Mouse (Mus musculus) cerebellum, adult 8-10 months (tissue): ENCODE measurements at regions not wholly inside any gene's neighbourhood (a gene's known extent, or its start where the extent isn't known, plus 50 kb on each side); places are given as distances from the start of the nearest gene placed in this dataset.

Source experiments
- DNase-seq: peaks from one replicate; pipeline ENCODE4 v3.0.0; 2022

DNA sequence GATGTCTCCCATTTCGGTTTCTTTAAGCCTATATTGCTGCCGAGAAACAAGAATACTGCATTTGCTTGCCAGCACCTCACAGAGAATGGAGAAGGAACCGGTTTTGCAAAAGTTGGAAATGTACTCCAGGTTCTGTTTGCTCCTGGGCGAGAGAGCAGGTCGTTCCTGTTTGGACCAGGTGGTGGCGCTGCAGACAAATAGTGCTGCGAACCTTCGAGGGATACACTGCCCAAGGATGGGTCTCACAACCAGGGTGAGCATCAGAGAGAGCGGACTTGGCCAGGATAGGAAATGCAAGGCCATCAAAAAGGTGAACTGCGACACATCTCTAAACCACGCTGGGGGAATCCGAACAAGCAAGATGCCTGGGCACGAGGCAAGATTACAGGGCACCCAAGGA is 54.0 kb upstream of the Ets2 start:
- peak; percentile 77 for DNase-seq

DNA sequence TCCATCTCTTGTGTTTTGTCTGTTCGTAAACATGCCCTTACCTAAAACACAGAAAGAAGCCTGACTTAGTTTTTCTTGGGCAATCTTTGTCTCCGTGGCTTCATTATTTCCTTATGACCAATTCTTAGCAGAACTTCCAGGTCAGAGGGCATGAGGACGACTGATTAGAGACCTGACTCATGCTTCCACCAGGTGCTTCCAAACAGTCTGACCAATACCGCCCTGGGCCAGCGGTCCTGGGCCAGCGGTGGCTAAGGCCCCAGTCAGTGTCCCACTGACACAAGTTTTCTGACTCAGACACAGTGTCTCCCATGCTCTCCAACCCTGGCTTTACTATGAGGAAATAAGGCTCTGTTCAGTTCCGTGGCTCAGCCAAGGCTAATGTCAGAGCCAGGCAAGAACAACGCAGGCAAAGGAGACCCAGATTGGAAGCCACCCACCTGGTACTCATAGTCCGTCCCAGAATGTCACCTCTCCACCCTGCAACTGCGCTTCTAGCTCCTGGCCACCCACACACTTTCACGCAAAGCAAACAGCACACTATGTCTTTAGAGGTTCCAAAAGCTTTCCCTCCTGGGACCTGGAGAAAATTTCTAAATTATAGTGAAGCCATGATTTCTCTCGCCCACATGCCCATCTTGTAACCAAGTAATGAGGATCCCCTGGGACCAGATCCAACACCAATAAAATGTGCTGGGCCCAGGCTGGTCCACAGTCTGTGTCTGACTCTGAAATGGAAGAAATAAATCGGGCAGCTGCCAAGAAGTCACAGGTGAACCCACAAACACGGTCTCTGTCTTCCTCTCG is 56.6 kb upstream of the Erg start:
- DNase-seq, result no peak

DNA sequence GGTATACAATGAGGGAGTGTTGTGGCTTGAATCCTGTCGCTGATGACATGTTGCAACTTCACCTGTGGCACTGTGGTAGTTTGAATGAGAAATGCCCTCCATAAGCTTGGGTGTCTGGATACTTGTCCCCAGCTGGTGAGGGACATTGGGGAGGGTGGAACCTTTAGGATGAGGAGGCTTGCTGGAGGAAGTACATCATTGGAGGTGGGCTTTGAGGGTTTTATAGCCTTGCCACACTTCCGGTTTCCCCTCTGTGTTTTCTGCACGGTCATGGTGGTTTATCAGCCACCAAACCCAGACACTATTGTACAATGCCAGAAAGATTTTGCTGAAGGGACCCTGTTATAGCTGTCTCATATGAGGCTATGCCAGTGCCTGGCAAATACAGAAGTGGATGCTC is 54.3 kb upstream of the Erg start:
- DNase-seq, result no peak

DNA sequence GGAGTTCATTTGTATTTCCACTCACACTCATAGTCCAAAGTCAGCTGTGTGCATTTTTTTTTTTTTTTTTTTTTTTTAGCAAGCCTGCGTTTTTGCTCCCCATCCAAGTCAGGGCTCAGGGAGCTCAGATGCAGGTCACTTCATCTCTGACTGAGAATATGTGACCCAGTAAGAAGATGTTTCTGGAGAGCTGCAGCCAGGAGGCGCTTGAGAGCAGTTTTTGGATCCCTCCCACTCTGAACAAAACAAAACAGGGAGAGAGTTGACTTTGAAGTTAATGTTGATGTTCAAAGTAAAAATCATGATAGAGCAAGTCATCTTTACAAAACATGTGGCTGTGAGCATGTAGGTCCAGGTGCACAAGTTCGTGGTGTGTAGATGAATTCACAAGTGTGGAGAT is 53.3 kb upstream of the Erg start:
- no peak for DNase-seq

DNA sequence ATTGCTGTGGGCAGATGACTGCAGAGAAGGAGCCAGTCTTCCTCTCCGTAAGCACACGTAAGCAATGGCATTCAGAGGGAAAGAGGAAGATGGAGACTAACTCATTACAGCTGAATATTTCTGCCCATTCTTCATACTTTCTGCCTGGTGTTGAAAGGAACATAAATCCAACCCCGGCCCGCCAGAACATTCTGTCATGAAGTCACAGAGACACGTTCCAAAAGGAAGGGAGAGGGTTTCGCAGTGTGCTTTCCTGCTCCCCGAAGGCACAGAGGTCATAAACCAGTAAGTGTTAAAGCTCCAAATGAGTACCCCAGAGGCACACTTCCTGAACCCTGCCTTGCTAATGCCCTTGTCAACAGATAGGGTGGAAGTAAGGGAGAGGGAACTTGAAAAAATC is 51.5 kb upstream of the Erg start:
- DNase-seq, result no peak

DNA sequence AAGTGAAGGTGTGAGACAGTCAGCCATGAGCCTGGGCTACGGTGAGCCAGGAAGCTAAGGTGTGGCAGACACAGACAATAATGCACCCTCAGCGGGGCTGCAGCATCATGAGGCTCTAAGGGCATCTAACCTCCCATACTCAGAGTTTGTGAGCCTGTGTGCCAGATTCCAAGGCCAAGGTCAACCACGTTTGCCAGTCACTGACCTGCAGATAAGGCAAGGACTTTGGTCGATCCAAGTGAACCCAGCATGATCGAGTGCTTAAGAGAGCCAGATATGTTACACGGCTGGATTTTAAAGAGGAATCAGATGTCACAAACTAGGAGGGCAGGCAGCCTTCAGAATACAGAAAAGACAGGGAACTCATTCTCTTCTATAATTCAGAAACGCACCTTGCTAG is 50.2 kb upstream of the Erg start:
- no peak for DNase-seq
